Mouse (Mus musculus) erythroblast, embryonic 14.5 days (primary cell): ENCODE measurements around the gene Sigirr.

Experiments
- GATA1 ChIP-seq: IDR thresholded peaks from 2 replicates; pipeline ENCODE4 v1.6.1; 2012; ENCODE audit warnings: low read length, inconsistent platforms, mixed read lengths
- TAL1 ChIP-seq: IDR thresholded peaks from 3 replicates; pipeline ENCODE4 v1.6.1; 2012; ENCODE audit warnings: low read length, inconsistent platforms, mixed read lengths

GRCm38 (mm10) chr7:141042539-141042938, 57.8 kb downstream of the Sigirr start:
- TF ChIP-seq TAL1 (peak; percentile 47; the same call in 2 of the 3 replicates), GATA1 (0 out of 2 replicates have a peak, but pooled peaks have one; percentile 6)
